Mouse (Mus musculus) lung, adult 2 months (tissue): ENCODE data around the gene Ctdsp1.

Source experiments
- CTCF ChIP-seq: fragments of 200-500 bp; IDR thresholded peaks from 2 replicates; pipeline ENCODE4 v1.5.1; 2011; ENCODE audit warnings: mild to moderate bottlenecking, low read length, control low read depth; ENCODE audit not compliant: insufficient read depth
- POLR2A ChIP-seq: fragments of 200-500 bp; IDR thresholded peaks from 2 replicates; pipeline ENCODE4 v1.6.1; 2011; ENCODE audit warnings: low read depth, mild to moderate bottlenecking, control low read depth, low read length, borderline replicate concordance; ENCODE audit errors: extremely low read depth

- TF ChIP-seq POLR2A (no peak), CTCF (no peak)
These were observed 27.0 kb upstream of the Ctdsp1 start for GRCm38 (mm10) chr1:74364270-74364669.
